Comparison of ENCODE assay signal across 8 mouse cellular contexts in genomic region chr9:34557846-34558245, GRCm38 (mm10).
DNase-seq lines count a peak whose midpoint lies in the region; ATAC-seq lines count a peak whose summit lies in the region.

No protein-coding gene starts in this region.

- H3K4me2 ChIP-seq in forebrain, embryonic 12.5 days: peak overlapping the region; percentile 30
- no peak overlapping the region for H3K4me2 ChIP-seq in limb, embryonic 11.5 days (ENCODE audit: low read depth, severe bottlenecking)

- peak; percentile 90 for ATAC-seq in forebrain, embryonic 12.5 days (ENCODE audit: low FRiP score)
- peak; percentile 26; the same call in 1 of the 2 replicates for ATAC-seq in limb, embryonic 11.5 days (ENCODE audit: insufficient number of reproducible peaks, low FRiP score, low TSS enrichment, low read depth)
- no peak for ATAC-seq in CD4-positive, CD25-positive, alpha-beta regulatory T cell, adult 4 months

- no peak overlapping the region for H3K4me3 ChIP-seq in forebrain, embryonic 12.5 days (replicated peaks)
- H3K4me3 ChIP-seq in limb, embryonic 11.5 days (ENCODE audit: low read depth, low read length): no peak overlapping the region

- no peaks in the 10 kb centered on the region for H3K36me3 ChIP-seq in forebrain, embryonic 12.5 days (replicated peaks)
- no peaks in the 10 kb centered on the region for H3K36me3 ChIP-seq in limb, embryonic 11.5 days (ENCODE audit: control insufficient read depth, insufficient read depth, low read length)

- 17% methylated on average over 5 of the region's 5 CpGs for WGBS in forebrain, embryonic 12.5 days
- WGBS in limb, embryonic 11.5 days: 64% methylated on average over 5 of the region's 5 CpGs

- H3K9ac ChIP-seq in forebrain, embryonic 12.5 days: no peak overlapping the region
- no peak overlapping the region for H3K9ac ChIP-seq in limb, embryonic 11.5 days (ENCODE audit: low read length)

- H3K9me3 ChIP-seq in forebrain, embryonic 12.5 days: no peaks in the 10 kb centered on the region
- H3K9me3 ChIP-seq in limb, embryonic 11.5 days (ENCODE audit: control insufficient read depth, low read length): no peaks in the 10 kb centered on the region

- H3K4me1 ChIP-seq in forebrain, embryonic 12.5 days: peaks cover 43% of the 10 kb centered on the region
- H3K4me1 ChIP-seq in limb, embryonic 11.5 days (ENCODE audit: control insufficient read depth, insufficient read depth, low read length): peaks cover 4% of the 10 kb centered on the region; the same call in 1 of the 2 replicates

- H3K27me3 ChIP-seq in forebrain, embryonic 12.5 days: peaks cover 40% of the 10 kb centered on the region
- H3K27me3 ChIP-seq in limb, embryonic 11.5 days (ENCODE audit: control insufficient read depth, insufficient read depth, low read length): no peaks in the 10 kb centered on the region

- peak overlapping the region; percentile 57 for H3K27ac ChIP-seq in forebrain, embryonic 12.5 days
- peak overlapping the region; percentile 22; the same call in 1 of the 2 replicates for H3K27ac ChIP-seq in limb, embryonic 11.5 days (replicated peaks; ENCODE audit: low read depth, low read length)

- DNase-seq in right cerebral cortex, postnatal 10 days (ENCODE audit: low spot score in 2 of 2): peak; percentile 69 to 79
- no peak for DNase-seq in right cerebral cortex, postnatal 25 days
- DNase-seq in limb, embryonic 11.5 days (ENCODE audit: low spot score): peak; percentile 30
- DNase-seq in ovary, postnatal 14 days (ENCODE audit: low spot score): no peak
- no peak for DNase-seq in heart, adult 11 months
- no peak for DNase-seq in ovary, postnatal 10 days (ENCODE audit: low spot score)

Comparison
In these comparisons a context has a peak if more than half of its experiments do, and no peak if none do; other contexts are left out.
1. DNase-seq: peak in right cerebral cortex, postnatal 10 days (2 of 2) and limb, embryonic 11.5 days (single experiment); none in right cerebral cortex, postnatal 25 days (single experiment), ovary, postnatal 14 days (single experiment), heart, adult 11 months (single experiment) and ovary, postnatal 10 days (single experiment).